In genomic region chr2:32083159-32084011, GRCm38 (mm10) we compare ENCODE assay signal across 8 mouse cellular contexts. TPM values are rescaled to one million over a fixed set of nuclear protein-coding genes. Genes with fewer than 3 reads are reported as not detected.
DNase-seq lines count a peak whose midpoint lies in the region; ATAC-seq lines count a peak whose summit lies in the region.

No protein-coding gene starts in this region.

- peak overlapping the region; percentile 92 for H3K27ac ChIP-seq in heart, embryonic 11.5 days (ENCODE audit: low read depth, low read length)

- under 1% methylated on average over 90 of the region's 91 CpGs for WGBS in heart, embryonic 11.5 days (ENCODE audit: insufficient replicate concordance)

- peak overlapping the region; percentile 100 for H3K4me2 ChIP-seq in heart, embryonic 11.5 days

- H3K9me3 ChIP-seq in heart, embryonic 11.5 days (replicated peaks; ENCODE audit: control insufficient read depth, low read length) = no peaks in the 10 kb centered on the region

- peak; percentile 46 for DNase-seq in right cerebral cortex, adult 18-20 months
- no peak for DNase-seq in right cerebral cortex, postnatal 36 days (ENCODE audit: low spot score in 2 of 2)
- DNase-seq in embryo, embryonic 10 days (ENCODE audit: low spot score) = peak; percentile 31
- peak; percentile 61 for DNase-seq in kidney, postnatal 14 days
- DNase-seq in spleen, adult 12 weeks (ENCODE audit: low spot score) = peak; percentile 68
- no peak for DNase-seq in layer of hippocampus, adult 11-12 months (ENCODE audit: low spot score)

- H3K27me3 ChIP-seq in heart, embryonic 11.5 days (ENCODE audit: control insufficient read depth, insufficient read depth, low read length) = peaks cover 6% of the 10 kb centered on the region; the same call in 1 of the 2 replicates

- H3K36me3 ChIP-seq in heart, embryonic 11.5 days (ENCODE audit: control insufficient read depth, insufficient read depth, low read length) = no peaks in the 10 kb centered on the region

- peaks cover 30% of the 10 kb centered on the region for H3K4me1 ChIP-seq in heart, embryonic 11.5 days (ENCODE audit: control insufficient read depth, insufficient read depth, low read length)

- peak overlapping the region; percentile 87 for H3K4me3 ChIP-seq in heart, embryonic 11.5 days (ENCODE audit: low read depth, low read length)

- H3K9ac ChIP-seq in heart, embryonic 11.5 days (ENCODE audit: low read depth, low read length) = peak overlapping the region; percentile 95

- ATAC-seq in heart, embryonic 11.5 days (replicated peaks; ENCODE audit: insufficient number of reproducible peaks, low FRiP score, low TSS enrichment) = peak; percentile 58
- peak; percentile 51 for ATAC-seq in megakaryocyte, adult 5-6 weeks (ENCODE audit: poor library complexity, severe bottlenecking)

RNA-seq across cellular contexts. Expression of gene Fam78a, which starts 1.3 kb away (rescaled TPM):
- polyA plus RNA-seq in heart, embryonic 11.5 days (2014; fragmentation: Nextera tagmentation; extraction: Ambion mirVana) = 43.1 and 43.7 TPM in 2 replicates
- total RNA-seq in megakaryocyte, adult 5-6 weeks (2015) = 14.4 and 14.7 TPM in 2 replicates
- total RNA-seq in megakaryocyte, adult 5-6 weeks (2017) = 11.7 and 13.1 TPM in 2 replicates

RNA-seq across cellular contexts. Expression of gene Plpp7, which starts 11.9 kb away (rescaled TPM):
- polyA plus RNA-seq in heart, embryonic 11.5 days (2014; fragmentation: Nextera tagmentation; extraction: Ambion mirVana) = 10.0 and 11.7 TPM in 2 replicates
- total RNA-seq in megakaryocyte, adult 5-6 weeks (2015) = 0.14 and 0.33 TPM in 2 replicates
- total RNA-seq in megakaryocyte, adult 5-6 weeks (2017) = 0.24 and 1.2 TPM in 2 replicates

Comparison
In these comparisons a context has a peak if more than half of its experiments do, and no peak if none do; other contexts are left out.
1. DNase-seq: peak in right cerebral cortex, adult 18-20 months (single experiment), embryo, embryonic 10 days (single experiment), kidney, postnatal 14 days (single experiment) and spleen, adult 12 weeks (single experiment); none in right cerebral cortex, postnatal 36 days (0 of 2) and layer of hippocampus, adult 11-12 months (single experiment).